Mouse (Mus musculus) spleen, adult 2 months (tissue): Measurements from ENCODE around the gene Msgn1. TPM values are rescaled to one million over a fixed set of nuclear protein-coding genes. Genes with fewer than 3 reads are reported as not detected.

Source experiments
- DNase-seq, 2 experiments: peaks; one replicate each; pipeline versions ENCODE4 v3.0.0 to v3.0.0-alpha.2; 2012 to 2021; ENCODE audit warnings: low spot score in 2 of 2, low read depth in 1 of 2
- H3K27ac ChIP-seq: fragments of 200-500 bp; 2 replicates; pipeline ENCODE4 v1.5.1; 2012; ENCODE audit warnings: low read length, inconsistent platforms; ENCODE audit not compliant: insufficient read depth
- H3K27me3 ChIP-seq: fragments of 200-500 bp; 2 replicates; pipeline ENCODE4 v1.6.1; 2012; ENCODE audit warnings: mild to moderate bottlenecking, moderate library complexity, low read length, inconsistent platforms; ENCODE audit not compliant: control insufficient read depth, insufficient read depth
- H3K36me3 ChIP-seq: fragments of 200-500 bp; 2 replicates; pipeline ENCODE4 v1.6.1; 2012; ENCODE audit warnings: mild to moderate bottlenecking, low read length, inconsistent platforms; ENCODE audit not compliant: control insufficient read depth, insufficient read depth
- H3K4me1 ChIP-seq: fragments of 200-500 bp; 2 replicates; pipeline ENCODE4 v1.6.1; 2011; ENCODE audit warnings: inconsistent platforms; ENCODE audit not compliant: control insufficient read depth, insufficient read depth, insufficient read length
- H3K4me3 ChIP-seq: fragments of 200-500 bp; 2 replicates; pipeline ENCODE4 v1.5.1; 2011; ENCODE audit warnings: mild to moderate bottlenecking, inconsistent platforms; ENCODE audit not compliant: insufficient read depth, insufficient read length; ENCODE audit errors: extremely low read depth
- CTCF ChIP-seq: fragments of 200-500 bp; IDR thresholded peaks from 2 replicates; pipeline ENCODE4 v1.5.1; 2011; ENCODE audit warnings: mild to moderate bottlenecking, inconsistent platforms; ENCODE audit not compliant: insufficient read depth, insufficient read length, insufficient replicate concordance; ENCODE audit errors: extremely low read depth
- POLR2A ChIP-seq: fragments of 200-500 bp; IDR thresholded peaks from 2 replicates; pipeline ENCODE4 v1.6.1; 2011; ENCODE audit warnings: low read depth, low read length, inconsistent platforms
- WGBS: fragments of 180-500 bp; shearing (Covaris S2); methylation state at CpG from one replicate; pipeline ENCODE4 v1.1.7; 2018; 5-methylcytosine and 5-hydroxymethylcytosine counted together
- polyA plus RNA-seq: library from polyadenylated mRNA; depleted of rRNA; stranded (reverse); fragments of >200 nt; gene quantifications from 2 replicates; pipeline ENCODE4 v1.2.3, GENCODE M21; 2012; rRNA removed

Gene Msgn1
- 0.23 and 0.26 TPM in 2 replicates for polyA plus RNA-seq

DNA sequence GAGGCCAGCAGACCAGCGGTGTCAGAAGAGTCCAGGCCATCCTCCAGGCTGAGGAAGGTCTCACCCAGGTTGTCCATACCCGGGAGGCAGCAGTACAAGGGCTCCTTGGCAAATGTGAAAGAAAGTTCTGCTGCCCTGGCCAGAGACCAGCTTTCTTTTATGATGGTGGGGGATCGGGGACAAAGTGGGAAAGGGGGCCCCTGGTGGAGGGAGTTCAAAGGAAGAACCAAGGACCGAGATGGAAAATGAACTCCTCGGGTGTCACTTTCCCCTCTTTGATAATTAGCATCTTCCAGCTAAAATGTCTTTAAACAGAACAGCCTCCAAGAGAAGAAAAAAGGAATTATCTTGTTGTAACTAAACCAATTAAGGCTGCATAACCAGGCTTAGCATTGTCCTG lies at the start of gene Msgn1:
TSS of gene Msgn1 (minus strand) at position 101 of the 400 bp plus-strand sequence.
- Histone ChIP-seq H3K4me3 (no peak within 1 kb of the TSS), H3K27ac (peak within 1 kb of the TSS; percentile 24; the same call in 1 of the 2 replicates), H3K36me3 (no peaks in the 10 kb centered on the region), H3K27me3 (no peaks in the 10 kb centered on the region), H3K4me1 (peaks cover 3% of the 10 kb centered on the region; the same call in 1 of the 2 replicates)
- WGBS, result 80% methylated on average over 5 of the region's 5 CpGs
- DNase-seq, result no peak
- TF ChIP-seq CTCF (no peak), POLR2A (no peak)

DNA sequence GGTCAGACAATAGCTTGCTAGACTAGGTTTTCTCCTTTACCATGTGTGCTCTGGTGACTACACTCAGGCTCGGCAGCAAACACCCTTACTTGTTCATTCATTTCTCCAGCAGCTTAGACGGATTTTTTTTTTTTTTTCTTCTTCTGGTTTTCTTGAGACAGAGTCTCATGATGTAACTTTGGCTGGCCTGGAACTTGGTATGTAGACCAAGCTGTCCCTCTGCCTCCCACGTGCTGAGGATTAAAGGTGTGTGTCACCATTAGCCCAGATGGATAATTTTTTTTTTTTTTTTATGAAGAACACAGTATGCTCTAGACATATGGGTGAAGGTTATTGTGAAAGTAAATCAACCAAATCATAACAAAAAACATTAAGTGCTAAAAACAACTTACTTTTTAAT lies 41.5 kb upstream of the Msgn1 start:
- TF ChIP-seq POLR2A (no peak), CTCF (no peak)
- 91% methylated on average over 3 of the region's 3 CpGs for WGBS
- no peaks in the 10 kb centered on the region for H3K36me3 ChIP-seq
- H3K4me3 ChIP-seq, result no peak overlapping the region
- no peak for DNase-seq
- no peaks in the 10 kb centered on the region for H3K27me3 ChIP-seq
- no peaks in the 10 kb centered on the region for H3K4me1 ChIP-seq
- no peak overlapping the region for H3K27ac ChIP-seq

DNA sequence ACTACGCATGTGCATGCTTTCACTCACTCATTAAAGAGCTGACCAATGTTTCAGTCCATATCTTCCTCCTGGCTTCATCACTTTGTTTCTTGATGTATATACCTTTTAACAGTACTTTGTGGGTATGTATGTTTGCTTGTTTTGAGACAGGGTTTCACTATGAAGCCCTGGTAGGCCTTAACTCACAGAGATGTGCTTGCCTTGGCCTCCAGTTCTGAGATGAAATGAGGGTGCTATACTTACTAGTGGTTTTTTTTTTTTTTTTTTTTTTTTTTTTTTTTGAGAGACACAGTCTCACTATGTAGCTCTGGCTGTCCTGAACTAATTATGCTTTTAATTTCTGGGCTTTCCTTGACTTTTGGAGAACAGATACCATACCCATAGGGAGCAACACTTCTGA lies 38.7 kb upstream of the Msgn1 start:
- no peaks in the 10 kb centered on the region for H3K4me1 ChIP-seq
- no peaks in the 10 kb centered on the region for H3K27me3 ChIP-seq
- H3K36me3 ChIP-seq, result peaks cover 2% of the 10 kb centered on the region; the same call in 1 of the 2 replicates
- no peak overlapping the region for H3K4me3 ChIP-seq
- H3K27ac ChIP-seq, result no peak overlapping the region
- no peak for DNase-seq
- TF ChIP-seq POLR2A (no peak), CTCF (no peak)
- WGBS, result 100% methylated on average over 1 of the region's 1 CpGs

DNA sequence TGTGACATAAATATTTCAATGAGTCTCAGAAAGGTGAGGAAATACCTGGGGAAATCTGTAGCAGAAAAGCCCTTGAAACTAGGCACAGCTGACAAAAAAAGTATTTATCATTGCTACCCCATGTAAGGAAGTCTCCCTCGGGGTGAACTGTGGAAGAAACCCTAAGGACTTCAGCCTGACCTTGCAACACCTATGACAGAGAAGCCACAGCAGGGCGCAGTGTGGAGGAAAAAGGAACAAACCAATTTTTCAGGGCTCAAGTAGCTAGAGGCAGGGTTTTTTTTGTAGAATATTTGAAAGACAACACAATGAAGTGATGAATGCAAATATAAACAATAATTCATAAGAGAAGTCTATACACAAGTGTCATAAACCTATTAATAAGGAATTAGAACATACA lies 27.2 kb upstream of the Msgn1 start:
- H3K4me1 ChIP-seq, result peaks cover 1% of the 10 kb centered on the region
- 29% methylated on average over 2 of the region's 2 CpGs for WGBS
- TF ChIP-seq CTCF (no peak), POLR2A (no peak)
- no peak overlapping the region for H3K4me3 ChIP-seq
- no peaks in the 10 kb centered on the region for H3K27me3 ChIP-seq
- DNase-seq, result no peak
- H3K27ac ChIP-seq, result no peak overlapping the region
- no peaks in the 10 kb centered on the region for H3K36me3 ChIP-seq

DNA sequence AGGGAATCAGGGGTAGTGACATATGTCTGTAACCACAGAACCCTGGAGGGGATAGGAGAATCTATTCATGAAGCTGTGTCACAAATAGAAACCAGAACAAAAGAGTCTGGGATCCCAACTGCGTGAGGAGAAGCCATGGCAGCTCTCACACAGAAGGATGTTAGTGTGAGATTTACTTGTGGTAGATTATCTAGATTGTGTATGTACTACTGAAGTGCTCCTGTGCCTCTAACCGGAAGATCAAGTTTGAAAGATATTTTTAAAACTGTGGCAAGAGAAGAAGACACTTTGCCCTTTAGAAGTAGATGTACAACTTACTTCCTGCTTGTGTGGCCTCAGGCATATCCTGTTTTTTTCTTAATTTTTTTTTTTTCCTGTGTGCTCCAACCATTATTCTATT lies 21.5 kb upstream of the Msgn1 start:
- Histone ChIP-seq H3K4me1 (peaks cover 10% of the 10 kb centered on the region), H3K4me3 (no peak overlapping the region), H3K27ac (peak overlapping the region; percentile 85), H3K36me3 (no peaks in the 10 kb centered on the region), H3K27me3 (no peaks in the 10 kb centered on the region)
- WGBS, result 15% methylated on average over 2 of the region's 2 CpGs
- DNase-seq, result no peak
- no peak for TF ChIP-seq POLR2A

DNA sequence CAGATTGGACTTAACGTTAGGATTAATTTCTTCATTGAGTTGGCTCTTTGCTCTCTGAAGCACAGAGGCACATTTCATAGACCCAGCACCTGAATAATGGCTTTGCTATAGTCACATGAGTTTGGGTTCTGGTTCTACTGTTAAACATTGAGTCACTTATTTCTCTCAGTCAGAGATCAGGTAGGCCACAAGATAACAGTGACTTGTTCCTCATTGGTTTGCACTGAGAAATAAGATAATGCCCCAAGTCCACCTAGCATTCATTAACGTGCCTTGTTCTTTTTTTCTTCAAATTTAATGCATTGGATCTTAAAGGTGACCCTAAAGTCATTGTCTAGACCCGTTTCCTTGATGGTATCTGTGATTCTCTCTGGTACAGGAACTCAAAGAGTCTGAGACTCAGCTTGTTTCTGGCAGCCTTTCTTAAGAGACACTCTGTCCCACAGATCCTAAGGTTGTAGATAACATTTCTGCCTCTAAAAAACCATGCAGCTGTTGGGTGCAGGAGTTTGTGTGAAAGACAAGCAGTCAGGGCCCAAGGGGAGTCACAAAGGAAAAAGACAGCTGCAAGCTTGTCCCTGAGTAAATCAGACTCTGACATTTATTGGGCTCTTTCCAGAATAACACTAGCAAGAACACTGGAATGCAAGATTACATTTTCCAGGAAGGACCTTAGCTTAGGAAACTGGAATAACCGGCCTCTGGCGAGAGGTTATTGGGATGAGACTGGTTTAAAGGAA lies 17.9 kb upstream of the Msgn1 start:
- no peak overlapping the region for H3K4me3 ChIP-seq
- WGBS, result 76% methylated on average over 5 of the region's 5 CpGs
- no peak for DNase-seq
- H3K36me3 ChIP-seq, result no peaks in the 10 kb centered on the region
- TF ChIP-seq CTCF, result no peak
- TF ChIP-seq POLR2A, result no peak
- no peak overlapping the region for H3K27ac ChIP-seq
- no peaks in the 10 kb centered on the region for H3K27me3 ChIP-seq
- H3K4me1 ChIP-seq, result peaks cover 10% of the 10 kb centered on the region

DNA sequence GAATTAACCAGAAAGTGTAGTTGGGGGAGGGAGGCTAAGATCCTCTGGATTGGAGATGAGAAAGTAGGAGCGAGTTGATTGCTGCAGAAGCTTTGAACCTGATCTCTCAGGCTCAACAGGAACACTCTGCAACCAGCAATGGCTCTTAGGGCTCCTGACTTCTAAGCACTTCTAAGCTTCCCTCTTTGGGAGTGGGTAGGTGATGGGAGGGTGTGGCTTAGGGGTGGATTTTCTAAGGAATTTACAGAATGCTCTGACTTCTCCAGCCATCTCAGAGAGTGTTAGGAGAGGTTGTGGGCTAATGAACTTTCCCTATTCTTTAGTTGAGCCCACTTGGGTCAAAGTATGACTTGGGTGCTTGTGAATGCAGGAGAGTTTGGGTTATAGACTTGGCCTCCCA lies 17.4 kb upstream of the Msgn1 start:
- TF ChIP-seq CTCF, result no peak
- TF ChIP-seq POLR2A, result no peak
- H3K36me3 ChIP-seq, result no peaks in the 10 kb centered on the region
- no peak for DNase-seq
- H3K27ac ChIP-seq, result no peak overlapping the region
- H3K4me3 ChIP-seq, result no peak overlapping the region
- no peaks in the 10 kb centered on the region for H3K27me3 ChIP-seq
- 92% methylated on average over 1 of the region's 1 CpGs for WGBS
- peaks cover 10% of the 10 kb centered on the region for H3K4me1 ChIP-seq
